Mouse (Mus musculus) cortical plate, adult 2 months (tissue): ENCODE data around the gene Trp63.

Experiments used
- CTCF ChIP-seq: fragments of 200-500 bp; IDR thresholded peaks from 2 replicates; pipeline ENCODE4 v1.5.1; 2011; ENCODE audit warnings: mild to moderate bottlenecking, control low read depth, low read length; ENCODE audit not compliant: insufficient read depth; ENCODE audit errors: extremely low read depth
- POLR2A ChIP-seq: fragments of 200-500 bp; IDR thresholded peaks from 2 replicates; pipeline ENCODE4 v1.6.1; 2011; ENCODE audit warnings: mild to moderate bottlenecking, low read length, control low read depth; ENCODE audit not compliant: insufficient read depth; ENCODE audit errors: extremely low read depth

GRCm38 (mm10) chr16:25690612-25691011 is 7.0 kb downstream of the Trp63 start:
- TF ChIP-seq CTCF = no peak
- no peak for TF ChIP-seq POLR2A
